Mouse (Mus musculus): Measurements from ENCODE around the gene Rtl1.

Gene Rtl1

GRCm38 (mm10) chr12:109600230-109600629, at the start of gene Rtl1:
Gene Rtl1 (minus strand): TSS chr12:109600330.
- in situ Hi-C loops (cut with MboI; ENCODE audit: low sequenced_read_pairs): no loop called here

DNA sequence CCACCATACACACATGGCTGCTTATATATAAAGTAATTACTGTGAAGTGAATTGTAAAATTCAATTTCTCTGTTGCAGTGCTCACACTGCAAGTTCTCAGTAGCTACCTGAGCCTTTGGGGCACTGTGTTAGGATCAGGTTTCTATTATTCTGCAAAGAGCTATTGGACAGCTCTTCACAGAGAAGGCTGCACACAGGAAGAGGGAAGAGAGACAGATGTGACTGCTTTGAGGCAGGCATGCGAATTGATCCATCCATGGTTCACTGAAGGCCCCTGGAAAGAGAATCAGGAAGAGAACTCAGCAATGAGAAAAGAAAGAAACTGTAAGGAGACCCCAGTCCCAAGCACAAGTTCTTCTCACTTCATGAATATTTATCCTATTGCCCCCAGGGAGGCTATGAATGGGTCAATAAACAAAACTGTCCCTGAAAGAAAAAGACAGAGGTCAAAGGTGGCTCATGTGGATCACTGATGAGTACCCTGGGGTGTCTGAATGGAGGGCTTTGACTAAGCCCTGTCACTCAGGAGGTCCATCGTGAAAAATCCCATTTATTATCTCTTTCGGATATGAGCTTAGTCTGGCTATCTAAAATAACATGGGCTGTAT, 40.5 kb upstream of the Rtl1 start:
- in situ Hi-C loops (cut with MboI; ENCODE audit: low sequenced_read_pairs): no loop called here

DNA sequence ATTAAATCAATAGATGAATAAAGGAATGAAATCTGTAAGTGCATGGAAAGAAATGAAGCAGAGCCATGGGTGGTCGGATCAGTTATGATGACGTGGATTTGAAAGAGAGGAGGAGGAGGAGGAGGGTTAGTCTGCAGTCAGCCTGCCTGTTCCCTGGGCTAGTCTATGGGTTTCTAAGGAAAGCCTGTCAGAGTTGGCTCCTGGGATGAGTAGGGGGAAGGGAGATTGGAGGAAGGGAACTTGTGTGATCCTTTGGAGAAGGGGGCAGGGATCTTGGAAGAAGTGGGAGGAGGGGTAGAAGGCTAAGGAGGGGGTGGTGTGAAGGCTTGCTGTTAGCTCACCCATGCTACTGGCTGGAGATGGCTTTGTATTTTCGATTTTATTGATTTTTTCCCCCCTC, 31.9 kb upstream of the Rtl1 start:
- in situ Hi-C loops (cut with MboI; ENCODE audit: low sequenced_read_pairs): no loop called here

DNA sequence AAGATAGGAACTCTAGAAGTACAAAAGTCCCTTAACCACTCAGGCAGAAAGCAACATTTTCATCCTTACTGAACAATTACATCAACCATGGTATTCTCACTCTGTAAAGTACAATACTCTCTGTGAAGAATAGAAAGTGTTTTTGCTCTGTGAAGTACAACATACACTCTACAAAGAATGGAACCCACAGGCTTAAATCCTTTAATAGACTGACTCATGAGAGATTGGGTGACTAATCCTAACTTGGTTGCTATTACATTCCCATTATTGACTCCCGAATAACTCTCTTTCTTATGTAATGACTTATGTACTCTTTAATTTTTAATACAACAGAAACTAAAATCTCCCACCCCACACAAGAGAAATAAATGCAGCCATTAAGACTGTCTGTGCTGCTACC, 28.8 kb upstream of the Rtl1 start:
- in situ Hi-C loops (cut with MboI; ENCODE audit: low sequenced_read_pairs): no loop called here

- in situ Hi-C loops (cut with MboI; ENCODE audit: low sequenced_read_pairs): no loop called here
Observed at GRCm38 (mm10) chr12:109626910-109627309, 26.8 kb upstream of the Rtl1 start.

GRCm38 (mm10) chr12:109620196-109620595, 20.1 kb upstream of the Rtl1 start:
- in situ Hi-C loops (cut with MboI; ENCODE audit: low sequenced_read_pairs): no loop called here

DNA sequence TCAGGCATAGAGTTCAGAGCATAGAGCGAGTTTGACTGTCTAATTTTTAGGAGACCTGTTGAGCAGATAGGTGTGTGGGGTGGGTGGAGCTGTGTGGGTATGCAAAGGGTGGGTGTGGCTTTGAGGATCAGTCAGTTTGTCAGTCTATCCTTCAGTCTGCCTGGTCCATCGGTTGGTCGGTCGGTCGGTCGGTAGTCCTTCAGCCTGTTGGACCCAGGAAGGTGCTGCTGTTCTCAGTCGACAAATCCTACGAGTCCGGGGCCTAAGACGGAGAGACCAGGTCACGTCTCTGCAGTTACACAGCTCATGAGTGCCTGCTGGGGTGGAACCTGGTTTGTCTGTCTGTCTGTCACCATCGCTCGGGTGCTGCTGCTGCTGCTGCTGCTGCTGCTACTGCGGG, 17.9 kb upstream of the Rtl1 start:
- in situ Hi-C loops (cut with MboI; ENCODE audit: low sequenced_read_pairs): no loop called here

DNA sequence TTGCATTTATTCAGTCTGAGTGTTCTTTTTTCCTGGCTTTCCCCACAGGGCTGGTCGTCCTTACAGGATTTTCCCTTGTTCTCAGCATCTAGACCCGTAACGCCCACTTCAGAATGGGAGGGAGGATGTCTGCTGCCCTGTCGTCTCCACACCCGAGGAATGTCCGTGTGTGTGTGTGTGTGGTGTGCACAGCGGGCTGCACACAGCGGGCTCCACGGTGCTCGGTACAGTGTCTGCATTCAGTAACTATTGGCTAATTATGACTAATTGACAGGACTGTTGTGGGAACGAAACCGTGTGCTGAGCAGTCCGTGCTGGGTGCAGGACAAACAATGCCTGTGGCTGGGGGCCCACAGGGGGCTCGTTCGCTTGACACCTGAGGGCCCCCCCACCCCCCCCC, 17.0 kb upstream of the Rtl1 start:
- in situ Hi-C loops (cut with MboI; ENCODE audit: low sequenced_read_pairs): no loop called here

- in situ Hi-C loops (cut with MboI; ENCODE audit: low sequenced_read_pairs): no loop called here
Observed at GRCm38 (mm10) chr12:109615371-109615770, 15.2 kb upstream of the Rtl1 start.

GRCm38 (mm10) chr12:109614416-109614815, 14.3 kb upstream of the Rtl1 start:
- in situ Hi-C loops (cut with MboI; ENCODE audit: low sequenced_read_pairs): no loop called here

GRCm38 (mm10) chr12:109612392-109613385, 12.6 kb upstream of the Rtl1 start:
- in situ Hi-C loops (cut with MboI; ENCODE audit: low sequenced_read_pairs): no loop called here

- in situ Hi-C loops (cut with MboI; ENCODE audit: low sequenced_read_pairs): no loop called here
Observed at GRCm38 (mm10) chr12:109608576-109609440, 8.7 kb upstream of the Rtl1 start.

DNA sequence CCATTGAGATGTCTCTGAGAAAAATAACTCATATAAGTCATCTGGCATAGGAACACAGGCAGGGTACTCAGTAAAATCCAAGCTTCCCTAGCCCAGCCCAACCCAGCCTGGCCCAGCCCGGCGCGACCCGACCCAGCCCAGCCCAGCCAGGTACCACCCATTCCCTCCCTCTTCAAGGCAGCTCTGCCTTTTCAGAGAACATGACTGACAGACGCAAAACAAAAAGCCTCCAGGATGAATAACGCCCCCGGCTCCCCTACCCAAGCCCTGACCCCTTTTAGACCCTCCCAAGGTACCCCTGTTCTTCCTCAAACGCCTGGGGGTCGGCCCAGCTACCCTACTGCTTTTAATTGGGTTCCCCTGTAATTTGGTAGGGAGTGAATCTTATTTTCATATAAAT, 7.8 kb upstream of the Rtl1 start:
- in situ Hi-C loops (cut with MboI; ENCODE audit: low sequenced_read_pairs): no loop called here

DNA sequence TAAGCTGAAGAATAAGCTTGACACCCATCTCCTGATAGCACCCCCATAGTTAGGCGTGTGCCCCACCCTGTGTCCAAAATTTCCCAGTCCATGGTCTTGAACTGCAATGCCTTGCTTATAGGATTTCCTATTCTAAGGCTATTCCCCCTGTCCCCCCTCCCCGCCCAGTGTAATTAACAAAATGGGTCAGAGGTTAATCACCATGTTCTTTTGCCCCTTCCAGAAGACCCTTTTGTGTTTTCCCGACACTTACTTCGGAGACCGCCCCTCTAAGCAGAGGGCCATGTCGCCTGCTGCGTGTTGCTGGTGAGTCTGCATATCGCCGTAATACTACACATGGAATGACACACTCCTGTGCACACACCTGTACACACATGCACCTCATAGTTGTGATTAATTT, 7.1 kb upstream of the Rtl1 start:
- in situ Hi-C loops (cut with MboI; ENCODE audit: low sequenced_read_pairs): no loop called here

DNA sequence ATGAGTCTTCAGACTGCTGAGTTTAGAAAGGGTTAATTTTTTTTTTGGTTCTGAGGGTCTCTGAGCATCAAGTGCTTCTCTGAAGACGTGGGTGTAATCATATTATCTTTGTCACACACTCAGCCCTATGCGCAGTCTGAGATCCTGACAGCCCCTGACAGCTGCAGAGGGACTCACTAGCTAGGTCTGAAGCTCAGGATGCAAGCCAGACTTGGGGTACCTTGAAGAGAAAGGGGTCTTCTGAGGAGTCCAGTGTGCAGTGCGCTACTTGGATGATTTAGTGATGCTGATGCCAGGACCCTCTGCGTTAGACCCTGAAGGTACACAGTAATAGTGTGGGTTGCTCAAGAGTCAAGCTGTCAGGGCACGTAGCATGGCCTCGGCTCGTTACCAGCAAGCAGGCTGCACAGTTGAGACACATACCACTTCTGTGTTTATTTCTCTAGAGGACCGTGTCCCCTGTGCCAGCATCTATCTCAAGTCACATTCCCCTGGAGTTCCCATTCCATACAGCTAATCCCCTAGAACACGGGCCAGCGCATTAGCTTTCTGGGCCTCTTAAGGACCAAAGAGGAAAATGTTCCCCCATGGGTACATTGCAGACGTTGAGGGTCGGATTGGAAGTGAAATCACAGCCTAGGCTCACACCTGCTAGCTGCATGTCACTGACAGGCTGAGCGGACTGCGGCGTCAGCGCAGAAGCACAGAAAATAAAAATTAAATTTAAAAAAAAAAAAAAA, 5.0 kb upstream of the Rtl1 start:
- in situ Hi-C loops (cut with MboI; ENCODE audit: low sequenced_read_pairs): no loop called here

- in situ Hi-C loops (cut with MboI; ENCODE audit: low sequenced_read_pairs): no loop called here
Observed at GRCm38 (mm10) chr12:109598551-109599250, 1.4 kb downstream of the Rtl1 start.

- in situ Hi-C loops (cut with MboI; ENCODE audit: low sequenced_read_pairs): no loop called here
Observed at GRCm38 (mm10) chr12:109596726-109597125, 3.4 kb downstream of the Rtl1 start.

DNA sequence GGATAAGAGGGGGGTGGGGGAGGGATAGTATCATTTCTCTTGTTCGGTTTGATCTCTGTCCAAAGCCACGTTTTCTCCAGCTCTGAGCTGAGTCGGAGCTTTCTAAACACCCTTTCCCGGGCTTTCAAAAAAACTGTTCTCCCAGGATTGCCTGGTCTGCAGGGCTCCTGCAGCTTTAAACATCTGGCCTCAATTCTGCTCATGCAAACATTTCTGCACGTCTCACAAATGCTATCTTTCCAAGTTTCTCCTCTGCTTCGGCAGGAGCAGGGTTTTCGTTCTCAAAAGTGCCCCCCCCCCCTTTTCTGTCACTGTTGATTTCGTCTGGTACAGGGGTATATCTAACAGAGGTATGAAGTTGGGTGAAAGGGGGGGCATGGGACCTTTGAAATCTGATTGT, 3.9 kb downstream of the Rtl1 start:
- in situ Hi-C loops (cut with MboI; ENCODE audit: low sequenced_read_pairs): no loop called here

DNA sequence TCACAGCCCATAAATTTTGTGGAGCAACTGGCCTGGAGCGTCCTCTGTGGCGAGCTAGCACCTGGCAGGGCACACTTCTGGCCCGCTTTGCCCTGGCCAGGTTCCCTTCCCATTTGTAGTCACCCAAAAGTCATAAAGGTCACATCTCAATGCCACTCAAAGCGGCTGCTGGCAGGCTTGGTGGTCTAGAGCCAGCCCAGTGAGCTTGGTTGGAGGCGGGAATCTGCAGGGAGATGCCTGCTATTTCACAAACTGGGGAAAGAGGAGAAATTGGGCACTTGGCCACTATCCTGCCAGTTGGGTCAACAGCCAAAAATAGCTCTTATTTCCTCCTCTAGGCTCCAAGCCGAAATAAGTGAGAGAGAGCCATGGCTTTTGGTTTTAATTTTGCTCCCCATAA, 4.4 kb downstream of the Rtl1 start:
- in situ Hi-C loops (cut with MboI; ENCODE audit: low sequenced_read_pairs): no loop called here

GRCm38 (mm10) chr12:109594961-109595360, 5.2 kb downstream of the Rtl1 start:
- in situ Hi-C loops (cut with MboI; ENCODE audit: low sequenced_read_pairs): no loop called here

Measured in CH12F3 (cell line).